Mouse (Mus musculus): ENCODE results near the gene Vmn2r77. TPM values are rescaled to one million over a fixed set of nuclear protein-coding genes. Genes with fewer than 3 reads are reported as not detected.
"Not testable (repeated sequence)": the region's sequence is repeated elsewhere in the genome, so short reads cannot be mapped to it uniquely, and the experiment has no call there.

The Vmn2r77 gene
- polyA plus RNA-seq (2015; fragmentation: Nextera tagmentation; extraction: Ambion mirVana), result not detected in 2 replicates

- no peaks in the 10 kb centered on the region for H3K36me3 ChIP-seq (ENCODE audit: control insufficient read depth, insufficient read depth, low read length)
- no peak for ATAC-seq (ENCODE audit: insufficient read depth, low FRiP score)
- H3K4me3 ChIP-seq (replicated peaks; ENCODE audit: low read length), result no peak within 1 kb of the TSS
- H3K4me1 ChIP-seq (ENCODE audit: control insufficient read depth, insufficient read depth, low read length), result no peaks in the 10 kb centered on the region
- no peak within 1 kb of the TSS for H3K9ac ChIP-seq (ENCODE audit: low read length)
- no peak within 1 kb of the TSS for H3K4me2 ChIP-seq (ENCODE audit: low read depth, low read length)
- no peaks in the 10 kb centered on the region for H3K27me3 ChIP-seq (ENCODE audit: control insufficient read depth, insufficient read depth, low read length)
- H3K9me3 ChIP-seq (replicated peaks; ENCODE audit: control insufficient read depth, low read length), result no peaks in the 10 kb centered on the region
- H3K27ac ChIP-seq (ENCODE audit: low read length), result no peak within 1 kb of the TSS
These were observed at the start of gene Vmn2r77 for GRCm38 (mm10) chr7:86794727-86795126. Vmn2r77 (plus strand) TSS chr7:86795027.

- H3K9me3 ChIP-seq (replicated peaks; ENCODE audit: control insufficient read depth, low read length), result no peaks in the 10 kb centered on the region
- H3K4me3 ChIP-seq (replicated peaks; ENCODE audit: low read length), result no peak overlapping the region
- ATAC-seq (ENCODE audit: insufficient read depth, low FRiP score), result no peak
- WGBS, result 71% methylated on average over 1 of the region's 1 CpGs
- H3K36me3 ChIP-seq (ENCODE audit: control insufficient read depth, insufficient read depth, low read length), result no peaks in the 10 kb centered on the region
- H3K27ac ChIP-seq (ENCODE audit: low read length), result no peak overlapping the region
- no peaks in the 10 kb centered on the region for H3K27me3 ChIP-seq (ENCODE audit: control insufficient read depth, insufficient read depth, low read length)
- H3K4me2 ChIP-seq (ENCODE audit: low read depth, low read length), result no peak overlapping the region
- H3K4me1 ChIP-seq (ENCODE audit: control insufficient read depth, insufficient read depth, low read length), result no peaks in the 10 kb centered on the region
- H3K9ac ChIP-seq (ENCODE audit: low read length), result no peak overlapping the region
These were observed 34.1 kb upstream of the Vmn2r77 start for GRCm38 (mm10) chr7:86760751-86761150.

- no peaks in the 10 kb centered on the region for H3K9me3 ChIP-seq (replicated peaks; ENCODE audit: control insufficient read depth, low read length)
These were observed 30.2 kb upstream of the Vmn2r77 start for GRCm38 (mm10) chr7:86764628-86765027.

DNA sequence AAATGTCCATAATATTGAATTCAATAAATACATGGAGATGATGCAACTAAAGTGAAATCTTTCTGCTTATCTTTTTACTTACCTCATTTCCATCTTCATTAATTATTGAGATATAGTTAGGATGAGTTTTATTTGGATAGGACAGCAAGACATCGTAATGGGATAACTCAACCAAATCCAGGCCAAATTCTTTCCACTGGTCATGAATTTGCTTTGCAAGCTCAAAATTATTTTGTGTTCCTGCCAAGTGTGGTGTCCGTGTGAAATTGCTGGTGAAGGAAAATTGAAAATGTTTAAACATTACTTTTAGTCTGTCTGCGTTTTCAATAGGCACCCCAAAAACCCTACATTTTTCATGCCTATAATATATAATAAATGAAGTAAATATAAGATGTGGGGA, 23.2 kb upstream of the Vmn2r77 start:
- no peaks in the 10 kb centered on the region for H3K9me3 ChIP-seq (replicated peaks; ENCODE audit: control insufficient read depth, low read length)
- WGBS, result 82% methylated on average over 3 of the region's 3 CpGs
- H3K27ac ChIP-seq (ENCODE audit: low read length), result no peak overlapping the region
- no peaks in the 10 kb centered on the region for H3K27me3 ChIP-seq (ENCODE audit: control insufficient read depth, insufficient read depth, low read length)
- no peak overlapping the region for H3K9ac ChIP-seq (ENCODE audit: low read length)
- no peak overlapping the region for H3K4me3 ChIP-seq (replicated peaks; ENCODE audit: low read length)
- H3K36me3 ChIP-seq (ENCODE audit: control insufficient read depth, insufficient read depth, low read length), result no peaks in the 10 kb centered on the region
- H3K4me2 ChIP-seq (ENCODE audit: low read depth, low read length), result no peak overlapping the region
- ATAC-seq (ENCODE audit: insufficient read depth, low FRiP score), result no peak
- no peaks in the 10 kb centered on the region for H3K4me1 ChIP-seq (ENCODE audit: control insufficient read depth, insufficient read depth, low read length)

More at GRCm38 (mm10) chr7:86764628-86765027, 30.2 kb upstream of the Vmn2r77 start:
- no peak overlapping the region for H3K27ac ChIP-seq (ENCODE audit: low read length)
- no peak overlapping the region for H3K4me2 ChIP-seq (ENCODE audit: low read depth, low read length)
- no peak for ATAC-seq (ENCODE audit: insufficient read depth, low FRiP score)
- H3K4me1 ChIP-seq (ENCODE audit: control insufficient read depth, insufficient read depth, low read length), result no peaks in the 10 kb centered on the region
- H3K27me3 ChIP-seq (ENCODE audit: control insufficient read depth, insufficient read depth, low read length), result no peaks in the 10 kb centered on the region
- H3K9ac ChIP-seq (ENCODE audit: low read length), result no peak overlapping the region
- no peak overlapping the region for H3K4me3 ChIP-seq (replicated peaks; ENCODE audit: low read length)
- H3K36me3 ChIP-seq (ENCODE audit: control insufficient read depth, insufficient read depth, low read length), result no peaks in the 10 kb centered on the region

- Histone ChIP-seq H3K4me1 (ENCODE audit: control insufficient read depth, insufficient read depth, low read length) (no peaks in the 10 kb centered on the region), H3K36me3 (ENCODE audit: control insufficient read depth, insufficient read depth, low read length) (no peaks in the 10 kb centered on the region), H3K4me2 (ENCODE audit: low read depth, low read length) (peak within 1 kb of the TSS; percentile 44), H3K4me3 (replicated peaks; ENCODE audit: low read length) (no peak within 1 kb of the TSS; the same call in 1 of the 2 replicates), H3K27ac (ENCODE audit: low read length) (no peak within 1 kb of the TSS), H3K9ac (ENCODE audit: low read length) (no peak within 1 kb of the TSS), H3K27me3 (ENCODE audit: control insufficient read depth, insufficient read depth, low read length) (no peaks in the 10 kb centered on the region), H3K9me3 (replicated peaks; ENCODE audit: control insufficient read depth, low read length) (no peaks in the 10 kb centered on the region)
- ATAC-seq (ENCODE audit: insufficient read depth, low FRiP score), result no peak; the same call in 1 of the 2 replicates
- 10% methylated on average over 11 of the region's 11 CpGs for WGBS
These were observed 19.1 kb upstream of the Vmn2r77 start, which contains the start of gene Folh1 for GRCm38 (mm10) chr7:86775617-86776325. Folh1 (minus strand) TSS chr7:86775943.

DNA sequence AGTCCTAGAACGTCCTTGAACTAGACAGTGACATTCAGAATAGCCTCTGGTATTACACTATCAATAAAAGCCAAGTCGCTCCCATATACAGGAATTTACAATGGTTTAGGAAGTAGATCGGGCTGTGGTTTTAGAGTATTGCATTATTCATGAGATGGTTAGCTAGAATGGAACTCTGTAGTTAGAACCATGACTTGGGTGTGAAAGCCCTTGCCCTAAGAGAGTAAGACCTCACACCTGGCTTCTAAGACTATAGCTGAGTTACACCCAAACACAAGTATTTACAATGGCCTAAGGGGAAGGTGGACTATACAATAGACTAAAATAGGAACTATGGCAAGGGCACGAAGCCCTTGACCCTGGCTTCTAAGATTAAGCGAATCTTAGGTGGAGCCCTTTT, 20.4 kb downstream of the Vmn2r77 start:
- H3K9me3 ChIP-seq (replicated peaks; ENCODE audit: control insufficient read depth, low read length); H3K4me1 ChIP-seq (ENCODE audit: control insufficient read depth, insufficient read depth, low read length); H3K36me3 ChIP-seq (ENCODE audit: control insufficient read depth, insufficient read depth, low read length); H3K27me3 ChIP-seq (ENCODE audit: control insufficient read depth, insufficient read depth, low read length); H3K9ac ChIP-seq (ENCODE audit: low read length); H3K27ac ChIP-seq (ENCODE audit: low read length); H3K4me3 ChIP-seq (replicated peaks; ENCODE audit: low read length); ATAC-seq (ENCODE audit: insufficient read depth, low FRiP score); H3K4me2 ChIP-seq (ENCODE audit: low read depth, low read length): not testable (repeated sequence)
- WGBS, result 84% methylated on average over 4 of the region's 5 CpGs

GRCm38 (mm10) chr7:86815716-86816115, 20.9 kb downstream of the Vmn2r77 start:
- H3K36me3 ChIP-seq (ENCODE audit: control insufficient read depth, insufficient read depth, low read length); H3K27me3 ChIP-seq (ENCODE audit: control insufficient read depth, insufficient read depth, low read length); H3K9me3 ChIP-seq (replicated peaks; ENCODE audit: control insufficient read depth, low read length); H3K4me3 ChIP-seq (replicated peaks; ENCODE audit: low read length); H3K4me2 ChIP-seq (ENCODE audit: low read depth, low read length); H3K4me1 ChIP-seq (ENCODE audit: control insufficient read depth, insufficient read depth, low read length); H3K27ac ChIP-seq (ENCODE audit: low read length); H3K9ac ChIP-seq (ENCODE audit: low read length); ATAC-seq (ENCODE audit: insufficient read depth, low FRiP score): not testable (repeated sequence)
- 81% methylated on average over 6 of the region's 6 CpGs for WGBS

DNA sequence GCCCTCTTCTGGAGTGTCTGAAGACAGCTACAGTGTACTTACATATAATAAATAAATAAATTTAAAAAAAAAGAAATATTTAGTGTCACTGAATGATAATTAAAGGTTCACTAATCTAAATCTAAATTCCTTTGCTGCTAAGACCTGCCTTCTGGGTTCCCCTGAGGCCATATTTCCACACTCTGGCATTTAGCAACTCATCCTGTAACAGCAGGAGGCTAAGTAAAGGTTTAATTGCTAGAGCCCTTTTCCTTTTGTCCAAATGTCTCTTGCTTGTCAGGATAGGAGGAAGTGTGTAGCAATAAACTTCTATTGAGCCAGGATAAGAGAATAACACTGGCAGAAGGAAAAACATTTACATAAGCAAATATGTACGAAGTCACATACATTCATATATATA, 21.6 kb downstream of the Vmn2r77 start:
- Histone ChIP-seq H3K9me3 (replicated peaks; ENCODE audit: control insufficient read depth, low read length) (no peaks in the 10 kb centered on the region), H3K4me2 (ENCODE audit: low read depth, low read length) (no peak overlapping the region), H3K36me3 (ENCODE audit: control insufficient read depth, insufficient read depth, low read length) (no peaks in the 10 kb centered on the region), H3K9ac (ENCODE audit: low read length) (no peak overlapping the region), H3K4me1 (ENCODE audit: control insufficient read depth, insufficient read depth, low read length) (no peaks in the 10 kb centered on the region), H3K4me3 (replicated peaks; ENCODE audit: low read length) (no peak overlapping the region), H3K27me3 (ENCODE audit: control insufficient read depth, insufficient read depth, low read length) (no peaks in the 10 kb centered on the region), H3K27ac (ENCODE audit: low read length) (no peak overlapping the region)
- WGBS, result 48% methylated on average over 1 of the region's 1 CpGs
- no peak for ATAC-seq (ENCODE audit: insufficient read depth, low FRiP score)

Measured in stomach, embryonic 16.5 days (tissue).